ENCODE assay signal across 7 mouse cellular contexts in the genomic region with DNA sequence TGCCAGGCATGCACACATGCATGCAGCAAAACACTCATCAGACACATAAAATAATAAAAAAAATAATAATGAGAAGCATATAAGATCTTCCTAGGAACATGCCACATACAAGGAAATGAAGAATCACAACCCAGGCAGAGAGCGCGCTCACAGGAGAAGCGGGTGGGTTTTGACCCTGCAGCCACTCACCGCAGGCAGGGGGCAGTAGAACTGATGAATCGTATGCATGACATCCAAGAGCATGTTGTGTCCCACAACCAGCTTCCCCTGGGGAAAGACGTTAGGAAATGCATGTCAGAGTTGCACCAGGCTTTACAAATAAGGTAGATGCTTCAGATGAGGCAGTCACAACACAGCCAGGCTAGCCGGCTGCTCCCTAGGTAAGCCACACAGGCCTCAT. TPM values are rescaled to one million over a fixed set of nuclear protein-coding genes. Genes with fewer than 3 reads are reported as not detected.
DNase-seq lines count a peak whose midpoint lies in the region; ATAC-seq and TF ChIP-seq lines count a peak whose summit lies in the region.

No protein-coding gene starts in this region.

- H3K4me3 ChIP-seq in hindbrain, postnatal 0 days (ENCODE audit: low read length): no peak overlapping the region
- no peak overlapping the region for H3K4me3 ChIP-seq in hindbrain, embryonic 12.5 days
- H3K4me3 ChIP-seq in embryonic facial prominence, embryonic 10.5 days: no peak overlapping the region
- H3K4me3 ChIP-seq in forebrain, embryonic 10.5 days: no peak overlapping the region

- H3K9ac ChIP-seq in hindbrain, postnatal 0 days (replicated peaks; ENCODE audit: low read length): no peak overlapping the region
- no peak overlapping the region for H3K9ac ChIP-seq in hindbrain, embryonic 12.5 days

- H3K27ac ChIP-seq in hindbrain, postnatal 0 days: no peak overlapping the region
- H3K27ac ChIP-seq in hindbrain, embryonic 12.5 days: no peak overlapping the region
- no peak overlapping the region for H3K27ac ChIP-seq in embryonic facial prominence, embryonic 10.5 days (replicated peaks)
- H3K27ac ChIP-seq in forebrain, embryonic 10.5 days: no peak overlapping the region

- peak; percentile 46 for TF ChIP-seq CTCF in hindbrain, postnatal 0 days (IDR thresholded peaks at IDR 0.05; ENCODE audit: low read depth)

- ATAC-seq in hindbrain, postnatal 0 days: no peak
- no peak for ATAC-seq in hindbrain, embryonic 12.5 days (ENCODE audit: low FRiP score)

- no peaks in the 10 kb centered on the region for H3K4me1 ChIP-seq in hindbrain, postnatal 0 days (ENCODE audit: insufficient read depth, low read length)
- H3K4me1 ChIP-seq in hindbrain, embryonic 12.5 days: no peaks in the 10 kb centered on the region
- no peaks in the 10 kb centered on the region for H3K4me1 ChIP-seq in embryonic facial prominence, embryonic 10.5 days
- H3K4me1 ChIP-seq in forebrain, embryonic 10.5 days: peaks cover 7% of the 10 kb centered on the region

- H3K9me3 ChIP-seq in hindbrain, postnatal 0 days (ENCODE audit: low read length): no peaks in the 10 kb centered on the region
- H3K9me3 ChIP-seq in hindbrain, embryonic 12.5 days (replicated peaks): no peaks in the 10 kb centered on the region
- no peaks in the 10 kb centered on the region for H3K9me3 ChIP-seq in embryonic facial prominence, embryonic 10.5 days
- no peaks in the 10 kb centered on the region for H3K9me3 ChIP-seq in forebrain, embryonic 10.5 days

- no peaks in the 10 kb centered on the region for H3K27me3 ChIP-seq in hindbrain, postnatal 0 days (ENCODE audit: insufficient read depth, low read length)
- H3K27me3 ChIP-seq in hindbrain, embryonic 12.5 days: no peaks in the 10 kb centered on the region
- no peaks in the 10 kb centered on the region for H3K27me3 ChIP-seq in embryonic facial prominence, embryonic 10.5 days (replicated peaks; ENCODE audit: low read depth, poor library complexity, severe bottlenecking)
- H3K27me3 ChIP-seq in forebrain, embryonic 10.5 days (ENCODE audit: poor library complexity, severe bottlenecking): no peaks in the 10 kb centered on the region

- WGBS in hindbrain, postnatal 0 days: 73% methylated on average over 7 of the region's 7 CpGs
- 74% methylated on average over 7 of the region's 7 CpGs for WGBS in hindbrain, embryonic 12.5 days
- WGBS in embryonic facial prominence, embryonic 10.5 days: 76% methylated on average over 7 of the region's 7 CpGs
- 84% methylated on average over 7 of the region's 7 CpGs for WGBS in forebrain, embryonic 10.5 days

- 0 out of 2 replicates have a peak, but pooled peaks cover 6% of the 10 kb centered on the region for H3K36me3 ChIP-seq in hindbrain, postnatal 0 days (ENCODE audit: insufficient read depth, low read length)
- peaks cover 31% of the 10 kb centered on the region for H3K36me3 ChIP-seq in hindbrain, embryonic 12.5 days
- peaks cover 59% of the 10 kb centered on the region for H3K36me3 ChIP-seq in embryonic facial prominence, embryonic 10.5 days (replicated peaks)
- peaks cover 57% of the 10 kb centered on the region for H3K36me3 ChIP-seq in forebrain, embryonic 10.5 days (replicated peaks)

- no peak for DNase-seq in hindbrain, postnatal 0 days (ENCODE audit: low spot score)
- DNase-seq in testis, postnatal 10 days (ENCODE audit: low spot score): peak; percentile 49
- DNase-seq in testis, postnatal 14 days (ENCODE audit: low spot score): no peak
- DNase-seq in embryonic facial prominence, embryonic 10.5 days (ENCODE audit: low spot score): peak; percentile 12
- no peak for DNase-seq in frontal cortex, postnatal 25 days (ENCODE audit: low spot score in 2 of 2)
- DNase-seq in forebrain, embryonic 10.5 days (ENCODE audit: extremely low spot score, low spot score): no peak

- H3K4me2 ChIP-seq in hindbrain, postnatal 0 days (ENCODE audit: low read depth, low read length): no peak overlapping the region
- H3K4me2 ChIP-seq in hindbrain, embryonic 12.5 days (replicated peaks): no peak overlapping the region

RNA-seq across cellular contexts. Expression of gene Parn, which starts 27.9 kb away (rescaled TPM):
- 13.2 and 13.3 TPM in 2 replicates for total RNA-seq in hindbrain, postnatal 0 days (2014; rRNA removed)
- polyA plus RNA-seq in hindbrain, postnatal 0 days (2015; fragmentation: Nextera tagmentation; extraction: Ambion mirVana): 31.1 and 32.1 TPM in 2 replicates
- polyA plus RNA-seq in hindbrain, embryonic 12.5 days (2016; fragmentation: Nextera tagmentation; extraction: Ambion mirVana): 44.0 and 44.6 TPM in 2 replicates
- 45.3 and 47.0 TPM in 2 replicates for polyA plus RNA-seq in embryonic facial prominence, embryonic 10.5 days (2016; fragmentation: Nextera tagmentation; extraction: Ambion mirVana)
- polyA plus RNA-seq in forebrain, embryonic 10.5 days (2016; fragmentation: Nextera tagmentation; extraction: Ambion mirVana): 46.4 and 47.9 TPM in 2 replicates

RNA-seq across cellular contexts. Expression of gene Bfar, which starts 31.6 kb away (rescaled TPM):
- total RNA-seq in hindbrain, postnatal 0 days (2014; rRNA removed): 31.6 and 40.5 TPM in 2 replicates
- 38.8 and 38.9 TPM in 2 replicates for polyA plus RNA-seq in hindbrain, postnatal 0 days (2015; fragmentation: Nextera tagmentation; extraction: Ambion mirVana)
- 47.6 and 48.2 TPM in 2 replicates for polyA plus RNA-seq in hindbrain, embryonic 12.5 days (2016; fragmentation: Nextera tagmentation; extraction: Ambion mirVana)
- polyA plus RNA-seq in embryonic facial prominence, embryonic 10.5 days (2016; fragmentation: Nextera tagmentation; extraction: Ambion mirVana): 34.5 and 37.2 TPM in 2 replicates
- polyA plus RNA-seq in forebrain, embryonic 10.5 days (2016; fragmentation: Nextera tagmentation; extraction: Ambion mirVana): 35.9 and 36.2 TPM in 2 replicates

RNA-seq across cellular contexts. Expression of gene 3110001I22Rik, which starts 31.7 kb away (rescaled TPM):
- total RNA-seq in hindbrain, postnatal 0 days (2014; rRNA removed): 2.3 and 4.8 TPM in 2 replicates
- polyA plus RNA-seq in hindbrain, postnatal 0 days (2015; fragmentation: Nextera tagmentation; extraction: Ambion mirVana): 4.0 and 4.3 TPM in 2 replicates
- polyA plus RNA-seq in hindbrain, embryonic 12.5 days (2016; fragmentation: Nextera tagmentation; extraction: Ambion mirVana): 10.1 and 10.2 TPM in 2 replicates
- 7.5 and 9.7 TPM in 2 replicates for polyA plus RNA-seq in embryonic facial prominence, embryonic 10.5 days (2016; fragmentation: Nextera tagmentation; extraction: Ambion mirVana)
- 8.7 and 9.3 TPM in 2 replicates for polyA plus RNA-seq in forebrain, embryonic 10.5 days (2016; fragmentation: Nextera tagmentation; extraction: Ambion mirVana)

Comparison
In these comparisons a context has a peak if more than half of its experiments do, and no peak if none do; other contexts are left out.
1. DNase-seq: peak in testis, postnatal 10 days (single experiment) and embryonic facial prominence, embryonic 10.5 days (single experiment); none in hindbrain, postnatal 0 days (single experiment), testis, postnatal 14 days (single experiment), frontal cortex, postnatal 25 days (0 of 2) and forebrain, embryonic 10.5 days (single experiment).